Mouse (Mus musculus) T-helper 2 cell (primary cell): ENCODE results near the gene Myf5.

ENCODE experiments used
- in situ Hi-C: fragments of 300-600 bp; cut with MboI, MseI; formaldehyde crosslinking; loops from one replicate; pipeline ENCODE4 v1.15.1; 2025; ENCODE audit warnings: high pct_unique_total_duplicates

The Myf5 gene

GRCm38 (mm10) chr10:107436967-107437366 is 49.0 kb downstream of the Myf5 start:
- in situ Hi-C loops: no loop called here
